Comparison of ENCODE assay signal across 8 mouse cellular contexts in the genomic region with DNA sequence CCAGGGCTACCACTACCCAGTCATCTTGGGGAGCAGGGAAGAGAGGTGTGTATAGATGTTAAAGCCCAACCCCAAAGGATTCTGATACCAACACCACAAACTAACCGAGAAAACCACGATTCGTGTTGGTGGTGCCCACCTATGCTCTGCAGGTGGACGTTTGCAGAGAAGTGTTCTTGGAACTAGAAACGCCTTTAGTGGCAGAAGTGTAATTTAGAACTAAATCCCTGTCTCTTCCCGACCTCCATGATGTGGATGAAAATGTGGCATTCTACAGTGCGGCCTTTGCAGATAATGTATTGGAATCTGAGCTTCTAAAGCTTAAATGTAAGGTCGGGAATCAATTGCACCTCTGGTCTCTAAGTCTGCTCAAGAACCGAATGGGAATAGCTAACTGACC. TPM values are rescaled to one million over a fixed set of nuclear protein-coding genes. Genes with fewer than 3 reads are reported as not detected.
DNase-seq lines count a peak whose midpoint lies in the region; ATAC-seq and TF ChIP-seq lines count a peak whose summit lies in the region.

No protein-coding gene starts in this region.

- no peaks in the 10 kb centered on the region for H3K27me3 ChIP-seq in heart, embryonic 16.5 days (ENCODE audit: control insufficient read depth, insufficient read depth, low read length)
- H3K27me3 ChIP-seq in ES-Bruce4 (ENCODE audit: control insufficient read depth, insufficient read depth, low read length, poor library complexity, severe bottlenecking), result peaks cover 10% of the 10 kb centered on the region
- H3K27me3 ChIP-seq in forebrain, embryonic 14.5 days (replicated peaks; ENCODE audit: control insufficient read depth, insufficient read depth, low read length), result 0 out of 2 replicates have a peak, but pooled peaks cover 2% of the 10 kb centered on the region
- H3K27me3 ChIP-seq in liver, embryonic 16.5 days (ENCODE audit: control insufficient read depth, insufficient read depth, low read depth, low read length), result peaks cover 15% of the 10 kb centered on the region

- DNase-seq in heart, postnatal 25 days (ENCODE audit: low spot score), result no peak
- no peak for DNase-seq in forebrain, embryonic 14.5 days (ENCODE audit: low spot score)
- DNase-seq in right cerebral cortex, adult 18-20 months, result no peak
- no peak for DNase-seq in layer of hippocampus, adult 9-10 months (ENCODE audit: low spot score)
- no peak for DNase-seq in right cerebral cortex, postnatal 10 days (ENCODE audit: low spot score in 2 of 2)

- H3K9me3 ChIP-seq in heart, embryonic 16.5 days (replicated peaks; ENCODE audit: control insufficient read depth, low read length), result no peaks in the 10 kb centered on the region
- no peaks in the 10 kb centered on the region for H3K9me3 ChIP-seq in ES-Bruce4 (replicated peaks; ENCODE audit: control insufficient read depth, insufficient read depth, low read length, poor library complexity, severe bottlenecking)
- H3K9me3 ChIP-seq in forebrain, embryonic 14.5 days (replicated peaks; ENCODE audit: control insufficient read depth, low read length), result no peaks in the 10 kb centered on the region
- H3K9me3 ChIP-seq in liver, embryonic 16.5 days (replicated peaks; ENCODE audit: control insufficient read depth, low read length), result no peaks in the 10 kb centered on the region

- H3K4me3 ChIP-seq in heart, embryonic 16.5 days (ENCODE audit: low read length), result peak overlapping the region; percentile 95
- H3K4me3 ChIP-seq in ES-Bruce4 (ENCODE audit: low read depth, low read length), result peak overlapping the region; percentile 65
- peak overlapping the region; percentile 77 for H3K4me3 ChIP-seq in forebrain, embryonic 14.5 days (ENCODE audit: low read depth, low read length)
- H3K4me3 ChIP-seq in liver, embryonic 16.5 days (ENCODE audit: low read depth, low read length), result peak overlapping the region; percentile 80

- H3K36me3 ChIP-seq in heart, embryonic 16.5 days (ENCODE audit: control insufficient read depth, insufficient read depth), result no peaks in the 10 kb centered on the region
- H3K36me3 ChIP-seq in ES-Bruce4 (ENCODE audit: control insufficient read depth, insufficient read depth, low read length, poor library complexity, severe bottlenecking), result no peaks in the 10 kb centered on the region
- no peaks in the 10 kb centered on the region for H3K36me3 ChIP-seq in forebrain, embryonic 14.5 days (ENCODE audit: control insufficient read depth, insufficient read depth, low read length)
- no peaks in the 10 kb centered on the region for H3K36me3 ChIP-seq in liver, embryonic 16.5 days (ENCODE audit: control insufficient read depth, insufficient read depth)

- no peak for TF ChIP-seq POLR2A in ES-Bruce4 (IDR thresholded peaks at IDR 0.05; ENCODE audit: insufficient read depth, low read length)

- H3K27ac ChIP-seq in heart, embryonic 16.5 days (ENCODE audit: low read length), result no peak overlapping the region
- H3K27ac ChIP-seq in ES-Bruce4 (ENCODE audit: insufficient read depth, low read length), result no peak overlapping the region
- no peak overlapping the region for H3K27ac ChIP-seq in forebrain, embryonic 14.5 days (ENCODE audit: low read depth, low read length)
- H3K27ac ChIP-seq in liver, embryonic 16.5 days (ENCODE audit: low read length), result no peak overlapping the region

- H3K4me2 ChIP-seq in heart, embryonic 16.5 days (ENCODE audit: low read depth, low read length), result peak overlapping the region; percentile 89
- H3K4me2 ChIP-seq in forebrain, embryonic 14.5 days (ENCODE audit: low read length), result peak overlapping the region; percentile 94
- H3K4me2 ChIP-seq in liver, embryonic 16.5 days (ENCODE audit: low read depth, low read length), result peak overlapping the region; percentile 93

- WGBS in heart, embryonic 16.5 days, result 28% methylated on average over 9 of the region's 9 CpGs
- WGBS in forebrain, embryonic 14.5 days, result 19% methylated on average over 9 of the region's 9 CpGs
- 31% methylated on average over 9 of the region's 9 CpGs for whole genome bisulfite sequencing in liver, embryonic 16.5 days (ENCODE audit: insufficient replicate concordance)

- intact Hi-C loops in heart, postnatal 25 days (cut with DNase I), result loop anchor here (2.0 to 5.0 kb wide), 2 partner anchors 54 to 156 kb away; no protein-coding TSS in a partner anchor

- ATAC-seq in heart, embryonic 16.5 days (replicated peaks; ENCODE audit: extremely low read depth, insufficient read depth, low FRiP score), result no peak
- no peak for ATAC-seq in forebrain, embryonic 14.5 days
- ATAC-seq in liver, embryonic 16.5 days (ENCODE audit: low read depth), result no peak

- TF ChIP-seq EP300 in ES-Bruce4 (IDR thresholded peaks at IDR 0.05; ENCODE audit: insufficient read depth, low read depth, low read length), result no peak

- H3K4me1 ChIP-seq in heart, embryonic 16.5 days (ENCODE audit: control insufficient read depth, insufficient read depth, low read length), result peaks cover 11% of the 10 kb centered on the region; the same call in 1 of the 2 replicates
- no peaks in the 10 kb centered on the region for H3K4me1 ChIP-seq in ES-Bruce4 (ENCODE audit: control insufficient read depth, insufficient read depth, low read length)
- peaks cover 8% of the 10 kb centered on the region; the same call in 1 of the 2 replicates for H3K4me1 ChIP-seq in forebrain, embryonic 14.5 days (ENCODE audit: control insufficient read depth, insufficient read depth, low read length)
- peaks cover 9% of the 10 kb centered on the region for H3K4me1 ChIP-seq in liver, embryonic 16.5 days (ENCODE audit: control insufficient read depth, low read depth, low read length)

- H3K9ac ChIP-seq in heart, embryonic 16.5 days (ENCODE audit: low read length), result peak overlapping the region; percentile 90
- peak overlapping the region; percentile 65; the same call in 1 of the 2 replicates for H3K9ac ChIP-seq in ES-Bruce4 (ENCODE audit: low read depth, poor library complexity, severe bottlenecking)
- H3K9ac ChIP-seq in forebrain, embryonic 14.5 days (ENCODE audit: low read length), result peak overlapping the region; percentile 75
- H3K9ac ChIP-seq in liver, embryonic 16.5 days (ENCODE audit: low read depth, low read length), result peak overlapping the region; percentile 76

- no peak for TF ChIP-seq CTCF in ES-Bruce4 (IDR thresholded peaks at IDR 0.05; ENCODE audit: low read depth, low read length)

RNA-seq across cellular contexts. Expression of a gene that starts 7.8 kb away (rescaled TPM):
- polyA plus RNA-seq in heart, embryonic 16.5 days (2015; fragmentation: Nextera tagmentation; extraction: Ambion mirVana), result 17.7 and 18.5 TPM in 2 replicates
- 10 to 100 TPM in 1 of 2 experiments, 1 to 10 TPM in 1; 9.7 to 11.7 TPM for total RNA-seq in heart, postnatal 25 days (2021)
- polyA plus RNA-seq in ES-Bruce4 (2011; ENCODE audit: insufficient read depth, insufficient read length, low read depth, missing spikeins), result 9.4 and 10.0 TPM in 2 replicates
- 15.0 and 18.7 TPM in 2 replicates for polyA plus RNA-seq in forebrain, embryonic 14.5 days (2014; fragmentation: Nextera tagmentation; extraction: Ambion mirVana)
- 11.9 and 12.1 TPM in 2 replicates for polyA plus RNA-seq in liver, embryonic 16.5 days (2015; fragmentation: Nextera tagmentation; extraction: Ambion mirVana)
